Mouse (Mus musculus) embryonic facial prominence, embryonic 13.5 days (tissue): ENCODE data around the gene Wdfy2. TPM values are rescaled to one million over a fixed set of nuclear protein-coding genes. Genes with fewer than 3 reads are reported as not detected.
"Not testable (repeated sequence)": the region's sequence is repeated elsewhere in the genome, so short reads cannot be mapped to it uniquely, and the experiment has no call there.

Experiments
- ATAC-seq: fragments of 200-750 bp; cut with Nextera tagmentation; 2 replicates; pipeline ENCODE4 v1.8.0; 2017; ENCODE audit warnings: low read depth; ENCODE audit not compliant: insufficient number of reproducible peaks, insufficient read depth, low FRiP score, low TSS enrichment
- H3K27ac ChIP-seq: fragments of 300-500 bp; sonication (generic); 2 replicates; pipeline ENCODE4 v1.5.1; 2015; ENCODE audit warnings: moderate library complexity, mild to moderate bottlenecking, inconsistent platforms
- H3K27me3 ChIP-seq: fragments of 300-500 bp; sonication (generic); 2 replicates; pipeline ENCODE4 v1.6.1; 2015; ENCODE audit warnings: mild to moderate bottlenecking, inconsistent platforms
- H3K36me3 ChIP-seq: fragments of 300-500 bp; sonication (generic); 2 replicates; pipeline ENCODE4 v1.6.1; 2015; ENCODE audit warnings: mild to moderate bottlenecking, inconsistent platforms
- H3K4me1 ChIP-seq: fragments of 300-500 bp; sonication (generic); 2 replicates; pipeline ENCODE4 v1.6.1; 2015; ENCODE audit warnings: inconsistent platforms
- H3K4me2 ChIP-seq: fragments of 300-500 bp; sonication (generic); 2 replicates; pipeline ENCODE4 v1.6.1; 2015; ENCODE audit warnings: moderate library complexity, mild to moderate bottlenecking, inconsistent platforms
- H3K4me3 ChIP-seq: fragments of 300-500 bp; sonication (generic); 2 replicates; pipeline ENCODE4 v1.5.1; 2015; ENCODE audit warnings: mild to moderate bottlenecking, inconsistent platforms
- H3K9ac ChIP-seq: fragments of 300-500 bp; sonication (generic); 2 replicates; pipeline ENCODE4 v1.6.1; 2015; ENCODE audit warnings: mild to moderate bottlenecking, inconsistent platforms
- H3K9me3 ChIP-seq: fragments of 300-500 bp; sonication (generic); 2 replicates; pipeline ENCODE4 v1.6.1; 2016; ENCODE audit warnings: inconsistent platforms
- WGBS: fragments of 180-500 bp; shearing (Covaris S2); methylation state at CpG from one replicate; pipeline ENCODE4 v1.1.7; 2015; ENCODE audit warnings: mixed read lengths; 5-methylcytosine and 5-hydroxymethylcytosine counted together
- polyA plus RNA-seq: library from polyadenylated mRNA; unstranded; fragments of >200 nt; fragmentation: Nextera tagmentation; extraction: Ambion mirVana; gene quantifications from 2 replicates; pipeline ENCODE4 v1.2.1, GENCODE M21; 2015

Gene Wdfy2
- polyA plus RNA-seq, 1 experiment from 2014 or later, result 7.4 TPM

DNA sequence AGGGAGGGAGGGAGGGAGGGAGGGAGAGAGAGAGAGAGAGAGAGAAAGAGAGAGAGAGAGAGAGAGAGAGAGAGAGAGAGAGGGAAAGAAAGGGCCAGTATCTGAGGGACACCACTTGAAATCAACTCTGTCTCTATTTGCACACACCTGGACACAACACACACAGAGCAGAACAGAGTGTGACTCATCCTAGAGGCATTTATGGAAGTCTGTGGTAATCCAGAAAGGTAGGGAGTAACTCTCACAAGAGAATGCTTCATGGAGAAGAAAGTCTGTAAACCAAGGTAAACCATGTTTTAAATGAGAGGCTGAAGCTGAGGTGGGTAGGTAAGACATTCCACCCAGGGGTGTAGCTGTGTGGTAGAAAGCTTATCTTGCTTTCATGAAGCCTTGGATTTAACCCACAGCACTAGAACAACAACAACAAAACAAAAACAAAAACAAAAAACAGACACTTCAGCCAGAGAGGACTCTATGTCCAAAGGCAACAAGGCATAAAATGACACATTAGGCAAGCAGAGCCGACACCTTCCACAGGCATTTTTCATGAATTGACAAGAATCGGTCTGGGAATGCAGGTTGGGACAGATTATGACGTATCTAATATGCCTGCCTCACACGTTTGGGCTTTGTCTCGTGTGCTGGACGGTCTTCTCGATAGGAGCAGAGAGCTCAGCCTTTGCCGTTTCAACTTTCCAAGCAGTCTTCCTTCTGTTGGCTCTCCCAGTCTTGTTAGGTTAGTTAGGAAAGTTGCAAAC lies 11.7 kb upstream of the Wdfy2 start:
- no peaks in the 10 kb centered on the region for H3K4me1 ChIP-seq
- no peak for ATAC-seq
- no peaks in the 10 kb centered on the region for H3K27me3 ChIP-seq
- H3K36me3 ChIP-seq, result no peaks in the 10 kb centered on the region
- no peak overlapping the region for H3K4me3 ChIP-seq
- WGBS, result 85% methylated on average over 8 of the region's 8 CpGs
- no peak overlapping the region for H3K27ac ChIP-seq
- no peak overlapping the region for H3K4me2 ChIP-seq
- H3K9ac ChIP-seq, result no peak overlapping the region
- H3K9me3 ChIP-seq, result no peaks in the 10 kb centered on the region

DNA sequence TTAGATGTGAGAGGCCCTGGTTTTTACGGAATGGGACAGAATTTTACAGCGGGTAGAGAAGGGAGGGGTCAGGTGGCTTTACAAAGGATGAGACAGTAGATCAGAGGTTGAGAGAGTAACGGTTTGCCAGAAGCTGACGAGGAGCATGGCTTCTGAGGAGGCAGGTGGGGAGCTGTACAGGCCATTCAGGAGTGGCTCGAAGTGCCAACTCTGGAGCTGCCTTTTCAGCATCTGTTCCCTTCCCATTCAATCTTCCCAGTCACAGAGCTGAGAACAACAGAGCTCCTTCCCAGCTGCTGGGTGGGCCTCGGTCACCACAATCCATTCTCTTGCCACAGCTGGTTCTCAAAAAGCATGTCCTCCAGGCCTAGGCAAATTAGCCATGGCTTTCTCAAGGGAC lies 8.2 kb upstream of the Wdfy2 start:
- ATAC-seq, result no peak
- 48% methylated on average over 6 of the region's 6 CpGs for WGBS
- H3K4me3 ChIP-seq, result no peak overlapping the region

DNA sequence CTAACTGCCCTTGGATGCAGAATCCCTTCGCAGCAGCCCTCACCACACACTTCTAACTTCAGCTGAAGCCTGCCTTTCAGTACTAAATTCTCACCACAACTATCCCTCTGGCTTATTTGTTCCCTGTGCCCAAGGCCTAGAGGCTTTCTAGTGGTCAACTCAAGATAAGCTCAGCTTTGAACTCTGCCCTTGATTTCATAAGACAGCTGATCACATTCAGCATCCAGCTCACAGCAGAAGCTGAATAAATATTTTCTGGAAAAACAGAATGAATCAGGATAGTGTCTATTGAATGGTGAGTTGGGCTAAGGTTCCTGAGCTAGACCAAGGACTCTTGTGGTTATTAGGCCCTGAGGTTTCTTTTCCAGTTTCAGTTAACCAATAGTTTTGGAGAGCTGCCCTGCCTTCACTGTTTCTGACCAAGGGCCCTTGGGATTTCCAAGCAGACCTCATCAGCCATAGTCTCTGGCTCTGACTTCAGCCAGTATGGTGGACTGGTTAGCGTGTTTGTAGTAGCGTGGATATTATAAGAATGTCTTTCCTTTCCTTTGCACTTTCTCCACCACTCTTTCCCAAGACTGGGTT lies 5.7 kb upstream of the Wdfy2 start:
- Histone ChIP-seq H3K4me1 (no peaks in the 10 kb centered on the region), H3K36me3 (no peaks in the 10 kb centered on the region), H3K9me3 (no peaks in the 10 kb centered on the region), H3K4me2 (no peak overlapping the region), H3K27ac (no peak overlapping the region), H3K27me3 (no peaks in the 10 kb centered on the region), H3K4me3 (no peak overlapping the region), H3K9ac (no peak overlapping the region)
- no peak for ATAC-seq
- 91% methylated on average over 3 of the region's 3 CpGs for WGBS

More for the DNA sequence above, 8.2 kb upstream of the Wdfy2 start:
- Histone ChIP-seq H3K4me1 (no peaks in the 10 kb centered on the region), H3K4me2 (no peak overlapping the region), H3K9me3 (no peaks in the 10 kb centered on the region), H3K9ac (no peak overlapping the region), H3K27ac (no peak overlapping the region; the same call in 1 of the 2 replicates), H3K27me3 (no peaks in the 10 kb centered on the region), H3K36me3 (no peaks in the 10 kb centered on the region)

DNA sequence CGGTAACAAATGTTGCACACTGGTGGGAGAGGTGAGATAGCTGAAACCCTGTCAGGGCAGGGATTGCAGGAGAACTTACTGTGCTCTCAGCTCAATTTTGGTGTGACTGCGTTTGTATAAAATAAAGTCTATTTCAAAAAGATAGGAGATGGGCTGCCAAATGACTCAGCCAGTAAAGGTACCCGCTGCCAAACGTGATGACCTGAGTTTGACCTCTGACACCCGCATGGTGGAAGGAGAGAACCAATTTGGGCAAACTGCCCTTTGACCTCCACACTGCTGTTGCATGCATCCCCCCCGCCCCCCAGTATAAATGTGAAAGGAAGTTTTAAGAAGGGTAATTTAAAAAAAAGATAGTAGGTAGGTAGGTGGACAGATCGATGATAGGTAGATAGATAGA lies 4.4 kb upstream of the Wdfy2 start:
- no peaks in the 10 kb centered on the region for H3K4me1 ChIP-seq
- no peaks in the 10 kb centered on the region for H3K36me3 ChIP-seq
- H3K9me3 ChIP-seq, result no peaks in the 10 kb centered on the region
- no peaks in the 10 kb centered on the region for H3K27me3 ChIP-seq
- no peak overlapping the region for H3K27ac ChIP-seq
- no peak overlapping the region for H3K4me2 ChIP-seq
- no peak overlapping the region for H3K9ac ChIP-seq
- no peak for ATAC-seq
- 70% methylated on average over 7 of the region's 7 CpGs for WGBS
- H3K4me3 ChIP-seq, result no peak overlapping the region

DNA sequence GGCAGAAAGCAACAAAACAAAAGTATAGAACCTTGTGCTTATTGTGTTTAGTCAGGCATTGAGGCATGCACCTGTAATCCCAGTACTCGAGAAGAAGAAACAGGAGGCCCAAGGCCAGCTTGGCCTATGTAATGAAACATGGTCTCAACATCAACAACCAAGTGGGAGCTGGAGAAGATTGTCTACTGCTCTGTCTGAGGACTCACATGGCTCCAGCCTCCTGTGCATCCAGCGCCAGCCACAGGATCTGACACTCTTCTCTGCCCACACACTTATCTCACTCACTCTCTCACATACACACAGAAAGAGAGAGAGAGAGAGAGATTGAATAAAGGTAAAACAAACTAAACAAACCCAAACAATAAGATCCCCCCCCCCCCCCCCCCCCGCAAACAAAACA lies 3.9 kb upstream of the Wdfy2 start:
- Histone ChIP-seq H3K27ac (no peak overlapping the region), H3K4me2 (no peak overlapping the region), H3K9me3 (no peaks in the 10 kb centered on the region), H3K4me3 (no peak overlapping the region), H3K27me3 (no peaks in the 10 kb centered on the region), H3K9ac (no peak overlapping the region), H3K4me1 (no peaks in the 10 kb centered on the region), H3K36me3 (no peaks in the 10 kb centered on the region)
- no peak for ATAC-seq
- 70% methylated on average over 3 of the region's 3 CpGs for WGBS

DNA sequence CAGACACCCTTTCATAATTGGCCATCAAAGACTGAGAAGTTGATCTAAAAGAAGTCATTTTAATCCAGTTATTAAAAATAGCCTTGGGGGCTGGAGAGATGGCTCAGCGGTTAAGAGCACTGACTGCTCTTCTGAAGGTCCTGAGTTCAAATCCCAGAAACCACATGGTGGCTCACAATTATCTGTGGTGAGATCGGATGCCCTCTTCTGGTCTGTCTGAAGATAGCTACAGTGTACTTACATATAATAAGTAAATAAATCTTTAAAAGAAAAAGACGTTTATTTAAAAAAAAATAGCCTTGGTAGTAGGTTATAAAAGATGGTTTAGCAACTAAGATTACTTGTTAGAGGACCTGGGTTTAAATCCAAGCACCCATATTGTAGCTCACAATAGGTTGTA lies 1.7 kb upstream of the Wdfy2 start:
- ATAC-seq, H3K9ac ChIP-seq, H3K27me3 ChIP-seq, H3K27ac ChIP-seq, H3K36me3 ChIP-seq, H3K4me3 ChIP-seq, H3K4me1 ChIP-seq, H3K9me3 ChIP-seq, H3K4me2 ChIP-seq: not testable (repeated sequence)
- WGBS, result 81% methylated on average over 3 of the region's 3 CpGs

DNA sequence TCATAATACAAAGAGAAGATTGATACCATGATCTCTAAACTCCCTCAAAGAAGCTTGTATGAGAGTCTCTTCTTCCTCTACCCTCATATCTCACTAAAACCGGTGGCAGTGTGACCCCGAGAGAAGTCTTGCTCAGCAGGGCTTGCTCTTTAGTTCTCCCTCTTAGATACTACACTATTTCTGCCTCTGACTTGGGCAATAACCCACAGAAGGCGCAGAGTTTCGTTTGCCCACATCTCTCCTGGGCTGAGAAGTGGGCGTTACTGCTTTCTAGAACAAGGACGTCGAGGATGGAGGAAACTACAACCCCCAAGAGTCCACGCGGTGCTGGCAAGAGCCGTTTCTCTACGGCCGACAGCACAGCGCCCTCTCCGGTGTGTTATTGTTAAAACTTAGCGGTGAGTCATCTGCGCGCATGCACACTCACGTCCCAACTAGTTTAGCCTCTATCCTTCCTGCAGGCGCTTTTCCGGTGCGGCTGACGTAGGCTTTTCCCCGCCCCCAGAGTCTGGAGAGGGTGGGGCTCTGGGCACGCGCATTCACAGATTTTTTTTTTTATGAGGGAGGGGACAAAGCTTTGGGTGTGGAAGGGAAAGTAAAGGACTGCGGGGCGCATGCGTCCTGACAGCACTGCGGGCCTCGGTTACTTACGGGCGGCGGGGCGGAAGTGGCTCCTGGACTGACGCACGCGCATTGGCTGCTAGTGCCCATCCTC lies 395 bp upstream of the Wdfy2 start:
- Histone ChIP-seq H3K9ac (peak overlapping the region; percentile 65), H3K27ac (peak overlapping the region; percentile 63), H3K36me3 (peaks cover 6% of the 10 kb centered on the region; the same call in 1 of the 2 replicates), H3K9me3 (no peaks in the 10 kb centered on the region), H3K4me1 (peaks cover 11% of the 10 kb centered on the region), H3K27me3 (no peaks in the 10 kb centered on the region), H3K4me3 (peak overlapping the region; percentile 85), H3K4me2 (peak overlapping the region; percentile 64)
- ATAC-seq, result peak; percentile 95
- under 1% methylated on average over 37 of the region's 37 CpGs for WGBS

DNA sequence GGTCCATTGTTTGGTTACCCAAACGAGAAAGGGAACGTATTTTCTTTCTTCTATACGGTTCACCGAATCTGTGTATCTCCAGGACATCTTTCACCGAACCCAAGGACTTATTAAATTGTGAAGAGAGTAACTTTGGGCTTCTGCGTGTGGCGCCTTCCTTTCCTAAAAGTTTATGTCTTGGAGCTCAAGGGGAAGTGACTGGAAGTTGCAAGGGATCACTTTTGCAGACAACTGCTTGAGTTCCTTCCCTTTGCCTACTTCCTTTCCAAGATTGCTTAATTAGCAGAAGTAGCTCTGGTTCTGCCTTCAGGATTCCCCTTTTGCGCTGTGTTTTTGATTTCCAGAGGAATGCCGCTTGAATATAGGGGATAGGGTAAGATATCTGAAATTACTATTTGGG lies 858 bp downstream of the Wdfy2 start:
- Histone ChIP-seq H3K27me3 (no peaks in the 10 kb centered on the region), H3K4me2 (peak overlapping the region; percentile 68), H3K4me1 (peaks cover 22% of the 10 kb centered on the region), H3K9ac (peak overlapping the region; percentile 84), H3K4me3 (peak overlapping the region; percentile 85), H3K9me3 (no peaks in the 10 kb centered on the region), H3K36me3 (peaks cover 6% of the 10 kb centered on the region; the same call in 1 of the 2 replicates), H3K27ac (no peak overlapping the region)
- 6% methylated on average over 9 of the region's 9 CpGs for WGBS
- ATAC-seq, result no peak

DNA sequence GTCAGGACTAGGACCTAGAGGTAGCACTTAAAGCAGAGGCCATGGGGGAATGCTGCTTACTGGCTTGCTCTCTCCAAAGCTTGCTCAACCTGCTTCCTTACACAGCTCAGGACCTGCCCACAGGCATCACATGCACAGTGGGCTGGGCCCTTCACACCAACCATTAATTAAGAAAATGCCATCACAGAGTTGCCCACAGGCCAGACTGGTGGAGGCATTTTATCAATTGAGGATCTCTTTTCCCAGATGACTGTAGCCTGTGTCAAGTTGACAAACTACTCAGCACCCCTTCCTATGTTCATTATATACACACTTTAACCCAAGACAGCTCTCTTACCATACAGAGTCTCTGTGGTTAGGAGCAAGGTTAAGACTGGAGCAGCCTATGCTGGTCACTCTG lies 4.2 kb downstream of the Wdfy2 start:
- H3K4me2 ChIP-seq, result no peak overlapping the region
- peaks cover 44% of the 10 kb centered on the region for H3K4me1 ChIP-seq
- no peaks in the 10 kb centered on the region for H3K27me3 ChIP-seq
- H3K36me3 ChIP-seq, result peaks cover 6% of the 10 kb centered on the region; the same call in 1 of the 2 replicates
- H3K9me3 ChIP-seq, result no peaks in the 10 kb centered on the region
- H3K9ac ChIP-seq, result no peak overlapping the region
- H3K27ac ChIP-seq, result no peak overlapping the region
- H3K4me3 ChIP-seq, result no peak overlapping the region
- no peak for ATAC-seq

DNA sequence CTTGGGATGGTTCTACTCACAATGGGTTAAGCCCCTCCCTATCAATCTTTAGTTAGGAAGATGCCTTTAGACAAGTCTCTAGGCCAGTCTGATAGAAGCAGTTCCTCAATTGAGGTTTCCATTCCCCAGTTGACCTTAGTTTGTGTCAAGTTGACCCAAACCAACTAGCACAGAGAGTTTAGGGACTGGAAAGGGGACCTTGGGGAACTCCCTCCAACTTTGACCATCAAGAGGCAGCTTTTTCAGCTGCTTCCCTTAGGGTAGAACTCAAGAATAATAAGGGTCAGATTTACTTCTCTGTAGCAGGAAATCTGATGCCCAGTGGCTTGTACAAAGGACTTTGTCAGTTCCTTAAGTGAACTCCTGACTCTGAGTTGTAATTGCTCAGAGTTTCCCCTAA lies 5.0 kb downstream of the Wdfy2 start:
- Histone ChIP-seq H3K4me3 (no peak overlapping the region), H3K4me2 (no peak overlapping the region), H3K9ac (no peak overlapping the region), H3K27ac (no peak overlapping the region), H3K36me3 (peaks cover 6% of the 10 kb centered on the region; the same call in 1 of the 2 replicates), H3K9me3 (no peaks in the 10 kb centered on the region), H3K27me3 (no peaks in the 10 kb centered on the region), H3K4me1 (peaks cover 44% of the 10 kb centered on the region)
- no peak for ATAC-seq

DNA sequence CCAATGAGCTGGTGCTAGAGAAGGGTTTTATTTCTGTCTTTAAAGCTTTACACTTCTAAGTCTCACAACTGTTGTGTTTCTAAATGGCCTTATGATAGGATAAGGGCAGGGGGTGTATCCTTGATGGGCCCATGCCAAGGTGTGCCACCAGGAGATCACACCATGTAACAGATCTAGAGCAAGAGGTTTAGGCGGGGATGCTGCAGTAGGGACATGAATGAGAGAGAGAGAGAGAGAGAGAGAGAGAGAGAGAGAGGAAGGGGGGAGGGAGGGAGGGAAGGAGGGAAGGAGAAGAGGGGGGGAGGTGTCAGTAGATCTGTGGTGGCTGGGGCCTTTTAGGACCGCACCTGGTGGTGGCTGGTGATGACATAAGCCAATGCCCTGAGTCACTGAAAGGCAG lies 5.5 kb downstream of the Wdfy2 start:
- no peaks in the 10 kb centered on the region for H3K9me3 ChIP-seq
- peaks cover 44% of the 10 kb centered on the region for H3K4me1 ChIP-seq
- H3K27me3 ChIP-seq, result no peaks in the 10 kb centered on the region
- H3K36me3 ChIP-seq, result peaks cover 6% of the 10 kb centered on the region; the same call in 1 of the 2 replicates
- 47% methylated on average over 2 of the region's 2 CpGs for WGBS
- ATAC-seq, result no peak
- H3K4me2 ChIP-seq, result no peak overlapping the region
- H3K4me3 ChIP-seq, result no peak overlapping the region
- H3K27ac ChIP-seq, result no peak overlapping the region
- no peak overlapping the region for H3K9ac ChIP-seq

DNA sequence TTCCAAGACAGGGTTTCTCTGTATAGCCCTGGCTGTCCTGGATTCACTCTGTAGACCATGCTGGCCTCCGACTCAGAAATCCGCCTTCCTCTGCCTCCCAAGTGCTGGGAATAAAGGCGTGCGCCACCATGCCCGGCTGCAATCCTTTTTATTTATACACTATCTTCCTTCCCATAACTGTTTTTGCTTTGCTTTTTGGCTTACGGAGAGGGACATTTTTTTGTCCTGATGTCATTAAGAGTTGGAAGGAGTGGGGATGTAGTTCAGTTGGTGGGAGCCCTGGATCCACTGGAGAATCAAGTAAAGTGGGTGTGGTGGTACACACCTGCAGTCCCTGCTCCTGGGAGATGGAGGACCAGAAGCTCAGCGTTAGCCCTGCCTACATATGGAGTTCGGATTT lies 6.7 kb downstream of the Wdfy2 start:
- WGBS, result 52% methylated on average over 8 of the region's 8 CpGs
- Histone ChIP-seq H3K27me3 (no peaks in the 10 kb centered on the region), H3K4me1 (peaks cover 44% of the 10 kb centered on the region), H3K9ac (no peak overlapping the region), H3K9me3 (peaks cover 6% of the 10 kb centered on the region), H3K4me2 (peak overlapping the region; percentile 43), H3K36me3 (peaks cover 12% of the 10 kb centered on the region; the same call in 1 of the 2 replicates), H3K27ac (peak overlapping the region; percentile 63; the same call in 1 of the 2 replicates), H3K4me3 (no peak overlapping the region)
- ATAC-seq, result no peak
